Mouse (Mus musculus) mouse embryonic stem cell (cell line): Measurements from ENCODE around the gene Slc34a1.

Source experiments
- in situ Hi-C, 2 experiments: fragments of 300-500 bp; cut with MboI; formaldehyde crosslinking; loops; 1 replicate in 1 of 2; 3 replicates in 1 of 2; pipeline ENCODE4 v1.14.3; 2019 to 2020; ENCODE audit warnings: low sequenced_read_pairs in 2 of 2, low pct_unique_long_range_greater_than_20kb in 1 of 2, mixed read lengths in 1 of 2; ENCODE audit not compliant: unreplicated experiment in 1 of 2

The Slc34a1 gene

DNA sequence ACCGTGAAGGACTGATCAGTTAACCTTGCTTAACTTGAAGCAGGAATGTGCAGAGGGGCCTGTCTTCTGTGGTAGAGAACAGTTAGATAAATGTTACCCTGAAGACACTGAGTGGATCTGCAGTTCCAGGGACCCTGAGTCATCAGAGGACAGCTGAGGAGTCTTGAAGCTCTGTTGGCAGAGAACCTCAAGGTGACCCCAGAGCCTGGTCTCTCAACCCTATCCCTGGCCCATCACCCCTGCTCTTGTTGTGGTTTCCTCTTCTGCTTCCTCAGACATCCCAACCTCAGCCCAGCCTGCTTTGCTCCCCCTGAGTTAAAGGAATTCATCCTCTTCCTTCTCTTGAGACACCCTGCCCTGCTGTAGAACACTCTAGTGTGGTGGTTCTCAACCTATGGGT lies at the start of gene Slc34a1:
TSS of gene Slc34a1 (plus strand) at position 100 of the 400 bp plus-strand sequence.
- in situ Hi-C loops: no loop called here

DNA sequence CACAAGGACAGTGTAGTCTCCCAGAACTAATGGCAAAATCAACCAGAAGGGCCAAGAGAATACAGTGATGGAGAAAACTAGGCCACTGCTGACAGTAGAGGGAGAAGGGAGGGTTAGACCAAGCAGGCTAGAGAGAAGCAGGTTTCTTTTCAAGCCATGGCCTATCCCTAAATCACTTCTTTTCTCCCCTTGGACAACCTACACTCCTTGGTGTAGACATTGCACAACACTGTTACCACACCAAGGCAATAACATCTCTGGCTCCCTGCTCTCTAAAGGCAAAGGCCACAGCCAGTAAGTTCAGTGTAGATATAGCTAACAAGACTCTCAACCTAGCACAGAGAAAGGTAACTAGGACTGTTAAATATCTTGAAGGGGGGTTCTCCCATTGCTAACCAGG lies 36.8 kb upstream of the Slc34a1 start:
- in situ Hi-C loops: no loop called here

DNA sequence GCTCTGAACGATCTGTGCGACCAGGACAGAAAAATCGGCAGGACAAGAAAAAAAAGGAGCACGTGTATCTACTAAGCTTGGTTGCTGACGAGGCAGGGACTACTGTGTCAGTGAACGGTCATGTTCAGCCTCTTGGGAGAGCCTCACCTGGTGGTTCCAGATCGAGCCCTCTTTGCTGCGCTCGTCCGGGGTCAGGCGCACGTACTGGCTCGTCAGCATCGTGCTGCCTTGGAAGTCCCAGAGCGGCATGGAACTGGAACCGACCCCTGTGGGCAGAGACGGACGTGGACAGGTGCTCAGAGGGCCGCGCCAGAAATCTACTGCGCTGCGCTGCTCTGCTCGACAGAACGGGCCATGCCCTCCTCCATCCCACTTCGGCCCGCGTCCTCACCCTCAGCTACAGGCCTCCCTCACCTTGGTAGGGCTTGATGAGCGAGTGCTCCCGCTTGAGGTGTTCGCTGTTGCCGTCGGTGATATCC lies 36.0 kb upstream of the Slc34a1 start:
- in situ Hi-C loops: no loop called here

DNA sequence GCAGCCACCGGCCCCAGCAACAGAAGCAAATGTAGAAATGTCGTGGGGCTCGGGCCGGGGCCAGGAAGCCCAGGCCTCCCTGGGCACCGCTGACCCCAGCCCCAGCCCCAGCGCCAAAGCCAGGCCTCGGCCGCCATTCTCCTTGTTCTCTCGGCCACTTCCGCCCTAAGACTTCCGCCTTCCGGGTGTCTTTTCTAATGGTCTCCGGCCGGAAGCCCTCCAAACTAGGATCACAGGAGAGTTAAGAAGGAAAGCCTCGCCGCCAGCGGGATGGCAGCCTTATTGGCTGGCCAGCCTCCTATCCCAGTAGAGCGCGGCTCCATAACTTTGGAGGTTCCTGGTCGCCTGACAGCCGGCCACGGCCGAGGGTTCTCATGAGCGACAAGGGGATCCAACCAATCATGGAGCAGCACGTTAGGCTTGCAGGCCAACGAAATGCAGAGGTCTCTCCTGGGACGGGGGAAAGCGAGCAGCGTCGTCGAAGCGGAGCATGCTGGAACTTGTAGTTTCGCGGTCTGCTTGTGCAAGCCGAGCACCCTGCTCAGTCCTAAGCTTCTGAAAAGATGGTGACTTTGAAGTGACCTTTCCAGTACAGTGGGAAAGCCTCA lies 35.4 kb upstream of the Slc34a1 start, which contains the start of gene Lman2:
TSS of gene Lman2 (minus strand) at position 331 of the 608 bp plus-strand sequence.
- in situ Hi-C loops: no loop called here

DNA sequence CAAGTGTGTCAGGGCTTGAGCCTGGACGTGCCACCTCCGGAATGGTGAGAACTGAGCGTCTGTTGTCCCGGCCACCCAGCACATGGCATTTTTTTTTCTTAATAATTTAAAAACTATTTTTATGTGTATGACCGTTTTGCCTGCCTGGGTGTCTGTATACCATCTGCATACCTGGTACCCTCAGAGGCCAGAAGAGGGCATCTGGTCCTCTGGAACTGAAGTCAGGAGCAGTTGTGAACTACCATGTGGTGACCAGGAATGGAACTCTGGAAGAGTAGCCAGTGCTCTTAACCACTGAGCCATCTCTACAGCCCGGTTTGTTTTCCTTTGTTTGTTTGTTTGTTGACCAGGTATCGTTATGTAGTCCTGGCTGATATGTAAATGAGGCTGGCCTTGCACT lies 29.6 kb upstream of the Slc34a1 start:
- in situ Hi-C loops: no loop called here

DNA sequence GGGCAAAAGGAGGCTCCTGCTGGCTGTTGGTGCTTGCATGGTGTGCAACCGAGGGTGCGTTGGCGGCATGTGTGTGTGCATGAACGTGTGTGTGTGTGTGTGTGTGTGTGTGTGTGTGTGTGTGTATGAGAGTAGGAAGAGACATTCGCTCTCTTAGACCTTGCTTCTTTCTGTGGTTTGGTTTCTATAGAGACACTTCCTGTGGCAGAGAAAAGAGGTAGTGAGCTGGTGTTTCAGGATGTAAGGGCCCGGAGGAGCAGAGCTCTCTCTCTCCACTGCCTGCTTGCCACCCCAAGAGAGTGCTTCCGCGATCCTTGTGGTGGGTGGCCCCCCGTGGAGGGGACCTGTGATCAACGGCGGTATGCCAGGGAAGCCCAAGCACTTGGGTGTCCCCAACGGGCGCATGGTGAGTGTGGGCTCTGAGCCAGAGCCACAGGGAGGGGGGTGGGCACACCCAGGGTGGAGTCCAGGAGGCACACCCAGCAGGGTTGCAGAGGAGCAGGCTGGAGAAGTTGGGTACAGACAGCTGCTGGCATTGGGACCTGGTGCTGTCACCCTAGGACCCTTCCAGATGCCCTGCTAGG lies 28.4 kb upstream of the Slc34a1 start, which contains the start of gene Rgs14:
TSS of gene Rgs14 (plus strand) at position 202 of the 584 bp plus-strand sequence.
- in situ Hi-C loops: no loop called here

DNA sequence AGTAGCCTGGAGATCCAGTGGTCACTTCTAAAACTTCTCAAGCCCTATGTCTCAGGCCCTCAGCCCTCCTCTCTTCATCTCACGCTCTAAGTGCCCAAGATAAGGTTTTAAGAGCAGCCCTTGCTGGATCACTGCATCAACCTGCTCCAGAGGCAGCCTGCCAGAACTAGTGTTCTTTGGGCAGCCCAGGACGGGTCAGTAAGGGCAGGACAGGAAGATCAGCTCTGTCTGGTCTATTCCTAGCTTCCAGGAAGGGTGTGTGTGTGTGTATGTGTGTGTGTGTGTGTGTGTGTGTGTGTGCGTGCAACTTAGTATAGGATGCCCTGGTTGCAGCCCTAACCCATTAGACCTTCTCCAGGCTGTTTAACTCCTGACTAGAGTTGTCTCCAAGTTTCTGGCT lies 27.8 kb upstream of the Slc34a1 start:
- in situ Hi-C loops: no loop called here

DNA sequence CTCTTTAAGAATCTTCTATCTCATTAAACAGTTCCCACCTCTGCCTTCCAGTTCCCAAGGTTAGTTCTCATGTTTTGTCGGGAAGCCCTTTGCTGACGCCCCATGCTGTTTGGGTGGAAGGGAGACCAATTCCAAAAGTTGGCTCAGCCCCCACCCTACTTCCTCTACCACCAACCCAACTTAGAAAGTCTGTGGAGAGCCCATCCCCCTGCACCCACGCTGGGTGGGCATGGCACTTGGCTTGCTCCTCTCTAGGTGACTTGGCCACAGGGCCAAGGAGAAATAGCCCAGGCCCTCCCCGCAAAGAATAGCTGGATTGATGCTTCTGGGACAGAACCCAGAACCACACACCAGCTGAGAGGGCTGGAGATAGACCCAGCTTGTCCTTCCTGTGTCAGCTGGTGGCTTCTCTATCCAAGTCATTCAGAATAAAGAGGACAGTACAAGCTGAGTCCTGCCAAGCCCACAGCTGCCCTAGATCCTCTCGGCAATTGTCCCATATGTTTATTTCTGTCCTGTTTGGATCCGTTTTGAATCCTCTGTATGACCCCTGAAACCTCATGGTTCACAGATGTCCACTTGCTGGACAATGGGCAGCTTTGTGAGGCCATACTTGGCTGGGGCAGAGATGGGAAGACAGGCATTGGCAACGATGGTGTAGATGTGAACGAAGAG lies 26.8 kb upstream of the Slc34a1 start:
- in situ Hi-C loops: no loop called here

DNA sequence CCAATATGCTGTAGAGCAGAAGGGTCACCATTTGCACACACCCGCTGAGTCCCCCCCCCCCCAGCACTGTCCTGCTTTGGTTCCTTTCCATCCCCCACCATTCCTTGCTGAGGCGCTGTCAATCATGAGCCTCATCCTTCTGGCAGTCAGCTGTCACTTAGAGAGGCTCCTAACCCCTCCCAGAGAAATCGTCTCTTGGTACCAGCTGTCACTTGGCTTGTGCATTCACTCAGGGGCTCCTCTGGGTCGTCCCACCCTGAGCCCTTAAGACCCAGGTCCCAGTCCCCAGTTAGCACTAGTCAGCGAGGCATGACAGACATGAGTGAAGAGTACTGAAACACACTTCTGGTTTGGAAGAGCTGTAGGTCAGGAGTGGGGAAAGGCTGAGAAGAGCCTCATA lies 26.2 kb upstream of the Slc34a1 start:
- in situ Hi-C loops: no loop called here

DNA sequence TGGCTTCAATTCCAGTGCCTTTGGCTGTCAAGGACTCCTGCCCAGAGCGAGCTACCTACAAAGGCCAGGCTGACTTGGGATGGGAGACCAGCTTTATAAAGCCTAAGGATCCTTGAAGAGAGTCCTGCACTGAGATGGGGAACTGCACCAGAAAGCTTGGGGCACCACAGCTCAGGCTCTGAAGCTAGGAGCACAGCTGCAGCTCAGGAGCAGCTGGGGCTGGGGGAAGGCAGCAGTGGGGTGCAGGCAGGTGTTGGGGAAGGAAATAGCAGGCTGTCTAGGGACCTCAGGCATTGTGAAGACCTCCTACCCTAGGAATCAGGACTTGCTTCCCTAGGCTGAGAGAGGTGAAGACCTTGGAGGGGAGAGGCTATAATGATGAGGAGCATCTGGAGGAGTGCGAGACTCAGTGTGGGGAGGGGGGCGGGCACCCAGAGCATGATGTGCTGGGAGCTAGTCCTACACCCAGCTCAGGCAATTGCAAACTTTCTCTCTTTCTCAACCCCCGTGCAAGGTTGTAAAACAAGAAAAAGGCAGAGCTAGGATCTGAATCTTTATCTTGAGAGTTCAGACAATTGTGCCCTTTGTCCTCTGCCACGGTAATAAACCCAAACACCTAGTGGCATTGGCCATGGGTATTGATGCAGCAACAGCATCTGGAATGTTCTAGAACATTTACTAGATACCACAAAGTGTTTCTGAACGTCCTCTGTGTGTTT lies 23.6 kb upstream of the Slc34a1 start:
- in situ Hi-C loops: no loop called here

DNA sequence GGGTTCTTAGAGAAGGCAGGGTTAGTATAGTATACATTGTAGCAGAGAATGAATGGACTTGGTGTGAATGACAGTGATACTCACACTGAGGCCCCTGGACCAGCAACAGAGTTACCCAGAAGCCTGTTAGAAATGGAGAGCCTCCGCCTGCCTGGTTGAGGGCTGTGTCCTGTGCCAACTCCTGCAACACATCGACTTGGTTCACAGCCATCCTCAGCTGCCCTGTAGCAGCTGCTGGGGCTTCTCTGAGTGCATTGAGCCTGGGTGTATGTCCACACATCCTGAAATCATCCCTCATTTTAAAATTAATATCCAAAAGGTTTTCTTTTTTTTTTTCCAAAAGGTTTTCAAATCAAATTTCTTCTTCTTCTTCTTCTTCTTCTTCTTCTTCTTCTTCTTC lies 22.1 kb upstream of the Slc34a1 start:
- in situ Hi-C loops: no loop called here

DNA sequence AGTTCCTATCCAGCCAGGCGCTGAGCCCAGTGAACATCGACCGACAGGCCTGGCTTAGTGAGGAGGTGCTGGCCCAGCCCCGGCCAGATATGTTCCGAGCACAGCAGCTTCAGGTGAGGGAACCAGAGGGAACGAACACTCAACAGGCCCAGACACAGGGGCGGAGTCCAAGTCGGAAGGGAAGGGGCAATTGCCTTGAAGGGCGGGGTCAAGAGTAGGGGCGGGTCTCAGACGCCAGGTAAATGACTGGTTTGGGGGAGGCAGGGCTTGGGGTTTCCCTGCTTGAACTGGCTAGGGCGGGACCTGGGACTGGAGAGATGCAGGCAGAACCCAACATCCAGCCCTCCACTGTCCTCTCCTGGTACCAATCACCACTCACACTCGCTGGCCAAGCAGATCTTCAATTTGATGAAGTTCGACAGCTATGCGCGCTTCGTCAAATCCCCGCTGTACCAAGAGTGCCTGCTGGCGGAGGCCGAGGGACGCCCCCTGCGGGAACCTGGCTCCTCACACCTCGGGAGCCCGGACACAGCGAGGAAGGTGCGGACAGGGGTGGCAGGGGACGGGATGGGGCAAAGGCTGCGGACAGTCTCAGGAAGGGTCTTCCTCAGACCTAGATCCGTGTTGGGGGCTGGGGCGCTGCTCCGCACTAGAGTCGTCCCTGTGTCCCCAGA lies 18.9 kb upstream of the Slc34a1 start:
- in situ Hi-C loops: no loop called here

DNA sequence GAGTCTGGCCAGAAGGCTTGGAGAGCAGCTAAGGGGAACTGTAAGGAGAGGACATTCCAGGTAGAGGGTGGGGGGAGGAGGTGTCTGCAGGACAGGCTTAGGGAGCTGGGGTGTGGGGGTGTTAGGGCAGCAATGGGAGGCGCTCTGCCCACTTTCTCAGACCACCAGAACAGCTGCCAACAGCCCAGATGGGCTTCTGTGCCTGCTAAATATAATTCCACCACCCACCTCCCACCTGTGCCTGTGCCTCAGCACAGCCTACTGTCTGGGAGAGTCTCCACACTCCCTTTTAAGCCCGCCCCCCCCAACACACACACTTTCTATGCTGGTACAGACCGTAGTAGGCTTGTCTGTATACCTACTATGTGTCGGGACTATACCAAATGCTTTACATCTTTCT lies 16.2 kb upstream of the Slc34a1 start:
- in situ Hi-C loops: no loop called here

DNA sequence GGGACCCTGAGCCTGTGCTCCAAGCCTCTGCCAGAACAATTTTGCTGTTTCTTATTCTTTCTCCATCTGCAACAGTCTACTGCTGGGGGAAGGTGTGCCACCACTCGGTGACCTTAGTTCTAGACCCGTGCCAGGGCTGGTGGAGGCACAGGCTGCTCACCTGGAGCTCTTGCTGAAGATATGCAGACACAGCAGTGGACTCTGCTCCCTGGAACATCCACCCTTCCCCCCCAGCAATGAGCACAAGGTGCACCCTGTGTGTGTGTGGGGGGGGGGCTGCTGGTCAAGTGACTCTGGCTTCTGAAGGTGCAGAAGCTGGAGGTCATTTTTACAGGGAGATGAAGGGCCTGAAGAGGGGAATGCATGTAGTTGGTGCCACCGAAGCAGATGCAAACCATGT lies 7.3 kb upstream of the Slc34a1 start:
- in situ Hi-C loops: no loop called here

DNA sequence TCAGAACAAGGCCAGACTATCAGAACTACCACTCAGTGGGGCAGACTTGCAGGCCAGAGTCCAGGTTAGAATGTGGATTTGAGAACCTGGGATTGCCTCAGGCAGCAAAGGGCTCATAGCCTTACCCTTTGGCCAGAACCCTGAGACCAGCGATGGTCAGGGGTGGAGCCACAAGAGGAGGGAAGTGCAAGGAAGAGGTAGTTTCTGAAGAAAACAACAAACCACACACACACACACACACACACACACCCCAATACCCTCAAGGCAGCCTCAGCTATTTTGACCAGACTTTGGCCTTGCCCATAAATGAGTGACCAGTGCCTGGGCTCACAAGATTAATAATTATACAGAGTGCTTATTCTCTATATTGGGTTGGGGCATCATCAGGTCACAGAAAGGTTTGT lies 6.4 kb upstream of the Slc34a1 start:
- in situ Hi-C loops: no loop called here

DNA sequence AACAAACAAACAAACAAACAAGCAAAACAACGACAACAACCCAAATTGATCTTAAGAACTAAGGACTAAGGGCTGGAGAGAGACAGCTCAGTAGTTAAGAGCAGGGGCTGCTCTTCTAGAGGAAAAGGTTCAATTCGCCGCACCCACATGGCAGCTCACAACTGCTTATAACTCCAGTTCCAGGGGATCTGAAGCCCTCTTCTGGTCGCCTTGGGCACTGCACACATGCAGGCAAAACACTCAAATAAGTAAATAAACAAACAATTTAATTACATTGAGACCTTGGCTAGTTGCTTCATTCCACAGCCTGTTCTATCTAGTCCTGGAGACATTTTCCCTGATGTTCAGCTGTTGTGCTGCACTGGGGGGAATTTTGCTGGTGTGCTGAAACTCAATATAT lies 5.1 kb upstream of the Slc34a1 start:
- in situ Hi-C loops: no loop called here

DNA sequence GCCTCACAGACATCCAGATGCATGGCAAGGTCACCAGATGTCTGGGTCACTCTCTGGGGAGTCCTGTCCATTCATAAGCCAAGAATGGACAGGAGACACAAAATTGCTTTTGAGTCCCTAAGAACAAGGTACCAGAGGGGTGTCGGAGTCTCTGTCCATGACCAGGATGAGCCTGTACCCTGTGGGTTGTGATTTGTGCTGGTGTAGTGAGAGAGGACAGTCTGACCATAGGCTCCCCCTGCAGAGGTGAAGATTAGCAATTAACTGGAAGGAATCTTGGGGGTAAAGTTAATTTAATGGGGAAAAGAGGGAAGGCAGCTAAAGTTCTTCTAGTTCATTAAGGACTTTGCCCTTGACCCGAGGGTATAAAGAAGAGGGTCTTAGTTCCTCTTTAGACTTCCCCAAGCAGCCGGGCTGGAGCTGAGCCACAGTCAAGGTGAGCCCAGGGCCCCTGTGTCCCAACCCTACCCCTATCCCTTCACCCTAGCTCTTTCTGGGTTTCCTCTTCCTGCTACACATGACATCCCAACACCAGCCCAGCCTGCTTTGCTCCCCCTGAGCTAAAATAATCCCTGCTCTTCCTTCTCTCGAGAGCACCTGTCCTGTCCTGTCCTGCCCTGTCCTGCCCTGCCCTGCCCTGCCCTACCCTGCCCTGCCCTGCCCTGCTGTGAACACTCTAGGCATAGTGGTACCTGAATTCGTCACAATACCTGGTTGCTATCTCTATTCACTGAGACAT lies 1.5 kb downstream of the Slc34a1 start:
- in situ Hi-C loops: loop anchor here in 1 of 2 experiments (10.0 kb wide), 1 partner anchor 75 kb away; no protein-coding TSS in a partner anchor

DNA sequence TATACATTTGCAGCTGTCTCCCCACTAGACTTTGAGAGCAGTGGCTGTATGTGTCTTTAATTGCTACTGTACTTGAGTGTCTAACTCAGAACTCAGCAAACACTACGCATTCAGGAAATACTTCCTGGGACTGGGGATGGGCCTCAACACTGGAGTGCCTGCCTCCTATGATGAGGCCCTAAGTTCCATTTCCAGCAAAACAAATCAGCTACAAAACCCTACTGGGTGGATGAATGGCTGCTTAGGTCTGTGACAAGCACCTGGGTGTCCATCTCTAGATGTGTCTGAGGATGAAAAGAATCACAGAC lies 2.0 kb downstream of the Slc34a1 start:
- in situ Hi-C loops: loop anchor here in 1 of 2 experiments (10.0 kb wide), 1 partner anchor 75 kb away; no protein-coding TSS in a partner anchor
